Mouse (Mus musculus) ovary, postnatal 14 days (tissue): ENCODE measurements around the gene Fndc3b.

Experiments used
- DNase-seq: peaks from one replicate; pipeline ENCODE4 v3.0.0; 2022; ENCODE audit warnings: low spot score

Fndc3b gene

DNA sequence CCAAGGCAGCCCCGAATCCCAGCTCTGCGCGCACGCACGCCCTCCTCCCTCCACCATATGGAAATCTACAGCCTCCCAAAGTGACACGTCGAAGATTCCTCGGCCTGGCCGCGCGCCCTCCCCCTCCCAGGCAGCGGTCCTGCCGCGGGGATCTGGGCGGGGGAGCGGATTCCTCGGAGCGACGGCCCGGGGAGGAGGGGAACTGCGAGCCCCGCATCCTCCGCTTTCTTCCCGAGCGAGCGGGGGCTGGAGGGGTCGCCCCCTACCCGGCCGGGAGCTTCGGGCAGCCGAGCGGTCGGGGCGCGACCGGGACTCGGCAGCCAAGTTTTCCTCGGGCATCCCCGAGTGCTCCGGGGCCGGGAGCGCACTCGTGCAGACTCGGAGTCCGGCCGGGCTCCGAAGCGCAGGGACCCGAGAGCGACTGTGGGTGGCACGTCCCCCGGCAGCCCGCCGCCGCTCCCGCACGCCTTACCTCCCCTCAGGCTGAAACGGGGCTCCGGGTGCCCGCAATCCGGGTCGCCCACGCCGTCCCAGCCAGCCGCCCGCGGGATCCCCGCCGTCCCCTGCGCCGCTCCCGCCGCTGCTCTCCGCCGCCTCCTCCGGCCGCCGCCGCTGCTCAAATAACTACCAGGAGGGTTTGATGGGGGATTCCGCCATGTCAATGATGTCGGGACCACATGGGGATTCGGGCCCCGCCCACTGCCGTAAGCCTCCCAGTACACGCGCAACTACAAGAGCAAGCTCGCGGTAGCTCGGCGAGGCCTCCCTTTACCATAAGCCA lies at the start of gene Fndc3b:
Gene Fndc3b, minus strand, starts transcription at position 660 of the 781 bp plus-strand sequence.
- peak; percentile 88 for DNase-seq

DNA sequence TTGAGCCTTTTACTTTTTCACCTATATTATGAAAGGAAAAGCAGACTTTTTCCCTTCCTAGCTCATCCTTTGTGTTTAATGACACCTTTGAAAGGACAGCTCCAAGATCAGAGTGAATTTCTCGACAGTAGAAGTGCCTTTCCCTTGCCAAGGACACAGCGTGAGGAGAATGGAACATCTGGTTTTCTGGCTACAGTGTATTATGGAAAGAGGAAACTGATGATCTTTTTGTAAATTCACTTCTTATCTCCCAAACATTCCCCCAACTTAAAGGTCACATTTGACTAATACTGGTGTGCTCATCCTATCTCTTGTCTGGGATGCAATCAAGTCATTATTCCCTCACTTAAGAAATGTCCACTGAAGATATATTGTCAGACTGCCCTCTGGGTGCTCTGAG lies 49.2 kb upstream of the Fndc3b start:
- no peak for DNase-seq

DNA sequence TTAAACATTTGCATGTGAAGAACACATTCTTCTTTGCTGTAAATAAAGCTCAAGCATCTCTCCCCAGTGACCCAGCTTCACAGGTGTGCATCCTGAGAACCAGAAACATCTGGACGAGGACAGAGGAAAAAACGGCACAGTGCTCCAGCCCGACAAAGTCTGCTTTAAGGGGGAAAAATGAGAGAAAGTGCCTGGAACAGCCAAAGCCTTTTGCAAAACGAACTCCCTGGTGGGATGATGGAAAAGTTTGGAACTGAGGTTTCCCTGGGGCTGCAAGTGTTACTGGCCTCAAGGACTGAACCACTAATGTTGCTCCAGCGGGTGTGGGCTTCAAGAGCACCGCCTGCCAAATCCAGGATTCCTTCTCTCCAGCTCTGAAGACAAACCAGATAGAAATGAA lies 47.9 kb upstream of the Fndc3b start:
- DNase-seq: peak; percentile 21

DNA sequence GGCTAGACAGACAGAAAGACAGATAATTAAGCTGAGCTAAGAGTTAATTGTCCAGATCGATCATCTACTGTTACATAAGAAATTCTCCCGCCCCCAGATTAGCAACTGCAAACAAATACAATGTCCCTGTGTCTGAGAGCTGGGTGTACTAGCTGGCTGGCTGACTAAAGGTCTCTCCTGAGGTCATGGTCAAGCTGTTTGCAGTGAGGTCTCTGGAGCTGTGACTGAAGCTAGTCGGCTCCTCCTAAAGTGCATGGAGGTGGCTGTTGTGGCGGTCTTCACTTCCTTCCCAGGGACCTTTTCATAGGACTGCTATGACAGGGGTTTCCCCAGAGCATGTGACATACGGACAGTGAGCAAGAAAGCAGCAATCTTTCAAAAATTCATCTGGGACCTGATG lies 40.5 kb upstream of the Fndc3b start:
- DNase-seq: no peak

DNA sequence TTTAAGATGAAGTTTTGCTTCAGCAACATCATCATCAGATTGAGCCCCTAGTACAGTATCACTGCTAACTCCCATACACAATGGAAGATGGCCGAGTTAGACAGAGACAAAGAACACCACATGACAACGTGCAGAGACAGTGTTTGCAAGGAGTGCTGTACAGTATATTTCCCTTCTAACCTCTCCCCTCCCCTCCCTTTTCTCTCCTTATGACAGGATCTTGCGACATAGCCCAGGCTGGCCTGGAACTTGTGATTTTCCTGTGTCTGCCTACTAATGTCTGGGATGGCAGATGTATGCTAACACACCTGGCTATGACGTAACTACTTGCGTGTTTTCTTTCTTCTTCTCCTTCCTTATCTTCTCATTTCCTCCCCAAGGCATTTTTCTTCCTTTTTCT lies 40.0 kb upstream of the Fndc3b start:
- no peak for DNase-seq

DNA sequence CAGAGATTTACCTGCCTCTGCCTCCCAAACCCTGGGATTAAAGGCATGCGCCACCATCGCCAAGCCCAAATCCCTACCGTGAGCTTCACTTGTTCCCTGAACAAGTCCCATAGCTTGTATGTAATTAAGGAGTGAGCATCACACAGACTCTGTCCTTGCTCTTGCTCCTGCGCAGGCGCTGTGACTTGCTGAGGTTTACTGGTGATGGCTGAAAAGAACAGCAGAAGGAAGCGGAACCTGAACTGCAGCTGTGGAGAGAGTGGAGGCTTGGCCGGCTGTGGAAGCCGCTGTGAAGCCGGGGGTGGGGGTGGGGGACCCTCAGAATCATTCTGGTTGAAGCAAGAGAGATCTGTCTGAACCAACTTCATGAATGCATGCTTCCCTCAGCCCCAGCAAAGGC lies 34.5 kb upstream of the Fndc3b start:
- no peak for DNase-seq

DNA sequence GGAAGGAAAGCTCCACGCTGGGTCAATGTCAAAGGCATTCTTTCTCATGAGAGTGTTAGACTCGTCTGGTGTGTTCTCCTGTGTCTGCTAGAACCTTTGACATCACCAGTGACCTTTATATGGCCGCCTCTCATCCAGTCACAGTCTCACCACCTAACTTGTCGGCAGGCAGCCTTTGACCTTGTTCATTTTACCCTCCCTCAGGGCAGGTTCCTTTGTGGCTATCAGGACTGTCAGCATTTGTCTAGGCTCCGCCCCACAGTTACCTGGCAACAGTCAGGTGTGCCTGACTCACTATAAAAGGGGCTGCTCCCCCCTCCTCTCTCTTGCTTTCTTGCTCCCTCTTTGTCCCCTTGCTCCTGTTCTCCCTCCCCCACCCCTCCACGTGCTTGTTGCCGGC lies 33.6 kb upstream of the Fndc3b start:
- DNase-seq: no peak

DNA sequence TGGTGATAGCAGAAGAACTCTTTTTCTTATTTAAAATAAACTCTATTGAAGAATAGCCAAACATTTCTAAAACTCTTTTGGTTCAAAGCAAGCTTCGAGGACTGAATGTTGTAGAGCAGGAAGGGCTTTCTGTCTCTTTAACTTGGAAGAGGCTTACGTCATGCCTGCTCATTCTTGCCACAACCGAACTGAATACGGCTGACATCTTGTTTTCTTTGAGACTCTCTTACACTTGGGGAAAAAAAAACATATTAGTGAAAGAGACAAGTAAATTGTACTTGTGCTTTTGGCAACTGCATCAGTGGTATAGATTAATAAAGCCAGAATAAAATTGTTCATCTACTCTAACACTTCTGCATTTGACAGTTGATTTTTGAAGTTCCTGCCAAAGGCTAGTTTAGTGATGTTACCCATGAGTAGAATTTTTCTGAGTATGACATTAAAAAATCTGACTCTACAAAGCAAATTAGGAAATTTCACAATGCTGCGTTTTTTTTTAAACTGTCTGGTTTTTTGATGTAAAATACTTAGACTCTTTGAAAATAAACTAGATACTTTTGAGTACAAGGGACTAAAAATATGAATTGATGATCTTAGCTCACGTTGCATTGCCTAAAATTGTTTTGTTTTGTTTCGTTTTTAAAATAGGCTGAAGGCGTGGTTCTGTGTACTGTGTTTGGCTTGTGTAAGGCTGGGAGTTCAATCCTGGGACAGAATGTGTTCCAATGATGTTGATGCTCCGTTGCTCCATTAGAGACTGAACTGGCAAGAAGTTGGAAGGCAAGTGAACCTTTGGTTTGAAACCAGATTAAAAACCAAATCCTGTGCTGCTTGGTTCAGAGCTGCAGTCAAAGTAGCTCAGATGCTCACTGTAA lies 32.4 kb upstream of the Fndc3b start:
- no peak for DNase-seq

DNA sequence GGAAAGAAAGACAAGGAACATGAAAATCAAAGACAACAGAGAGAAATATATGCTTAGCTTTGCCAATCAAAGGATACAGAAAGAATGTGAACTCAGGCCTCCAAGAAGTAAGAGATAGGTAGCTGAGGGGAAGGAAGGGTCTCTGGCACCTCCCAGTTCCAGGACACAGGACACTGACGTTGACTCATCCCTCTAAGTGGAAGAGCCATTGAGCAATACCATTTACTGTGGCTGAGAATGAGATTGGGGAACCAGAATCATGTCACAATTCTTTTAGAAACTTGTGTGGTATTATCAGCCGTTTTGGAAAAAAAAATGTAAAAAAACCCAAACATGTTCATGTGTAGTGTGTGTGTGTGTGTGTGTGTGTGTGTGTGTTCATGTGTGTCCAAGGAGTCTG lies 31.0 kb upstream of the Fndc3b start:
- no peak for DNase-seq

DNA sequence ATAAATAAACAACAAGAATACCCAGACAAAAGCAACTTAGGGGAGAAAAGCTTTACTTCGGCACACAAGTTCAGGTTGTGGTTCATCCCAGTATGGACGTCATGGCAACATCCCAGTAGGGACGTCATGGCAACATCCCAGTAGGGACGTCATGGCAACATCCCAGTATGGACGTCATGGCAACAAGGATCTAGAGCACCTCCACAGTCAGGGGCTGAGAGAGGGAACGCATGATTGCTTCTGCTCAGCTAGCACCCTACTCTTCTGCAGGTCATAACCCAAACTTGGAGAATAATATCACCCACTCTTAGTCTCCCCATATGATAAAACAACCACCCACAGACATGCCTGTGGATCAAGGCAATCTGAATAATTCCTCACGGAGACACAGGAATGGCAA lies 29.0 kb upstream of the Fndc3b start:
- DNase-seq: no peak

DNA sequence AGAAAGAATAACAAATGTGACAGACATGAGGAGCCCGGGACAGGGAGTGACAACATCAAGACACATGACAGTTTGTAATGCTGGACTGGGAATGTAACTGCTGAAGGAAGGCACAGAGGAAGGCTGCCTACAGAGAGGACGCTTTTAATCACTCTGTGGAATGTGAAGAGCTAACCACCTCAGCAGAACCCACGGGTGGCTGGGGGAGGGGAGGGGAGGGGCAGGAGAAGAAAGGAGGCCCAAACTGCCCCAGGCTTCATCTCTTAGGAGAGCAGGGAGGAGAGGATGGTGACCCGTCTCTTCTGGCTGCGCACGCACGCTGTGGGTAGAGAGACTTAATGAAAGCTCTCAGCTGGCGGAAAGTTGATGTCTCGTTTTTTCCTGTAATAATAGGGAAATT lies 25.1 kb upstream of the Fndc3b start:
- DNase-seq: no peak

DNA sequence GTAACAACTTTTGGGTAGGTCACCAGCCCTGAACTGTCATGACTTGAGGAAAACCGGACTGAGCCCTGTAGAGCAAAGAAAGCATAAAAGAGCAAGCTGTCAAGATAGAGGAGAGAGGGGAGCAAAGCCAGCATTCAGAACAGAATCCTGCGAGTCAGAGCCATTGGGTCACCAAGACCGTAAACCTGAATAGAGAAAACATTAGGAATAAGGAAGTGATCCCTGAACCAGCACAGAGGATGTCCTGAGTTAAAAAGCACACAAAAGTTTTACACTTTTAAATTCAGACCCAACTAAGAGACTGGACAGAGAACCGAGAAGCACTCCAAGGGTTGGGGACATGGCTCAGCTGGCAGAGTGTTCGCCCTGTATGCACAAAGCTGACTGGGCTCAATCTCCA lies 24.0 kb upstream of the Fndc3b start:
- DNase-seq: no peak

DNA sequence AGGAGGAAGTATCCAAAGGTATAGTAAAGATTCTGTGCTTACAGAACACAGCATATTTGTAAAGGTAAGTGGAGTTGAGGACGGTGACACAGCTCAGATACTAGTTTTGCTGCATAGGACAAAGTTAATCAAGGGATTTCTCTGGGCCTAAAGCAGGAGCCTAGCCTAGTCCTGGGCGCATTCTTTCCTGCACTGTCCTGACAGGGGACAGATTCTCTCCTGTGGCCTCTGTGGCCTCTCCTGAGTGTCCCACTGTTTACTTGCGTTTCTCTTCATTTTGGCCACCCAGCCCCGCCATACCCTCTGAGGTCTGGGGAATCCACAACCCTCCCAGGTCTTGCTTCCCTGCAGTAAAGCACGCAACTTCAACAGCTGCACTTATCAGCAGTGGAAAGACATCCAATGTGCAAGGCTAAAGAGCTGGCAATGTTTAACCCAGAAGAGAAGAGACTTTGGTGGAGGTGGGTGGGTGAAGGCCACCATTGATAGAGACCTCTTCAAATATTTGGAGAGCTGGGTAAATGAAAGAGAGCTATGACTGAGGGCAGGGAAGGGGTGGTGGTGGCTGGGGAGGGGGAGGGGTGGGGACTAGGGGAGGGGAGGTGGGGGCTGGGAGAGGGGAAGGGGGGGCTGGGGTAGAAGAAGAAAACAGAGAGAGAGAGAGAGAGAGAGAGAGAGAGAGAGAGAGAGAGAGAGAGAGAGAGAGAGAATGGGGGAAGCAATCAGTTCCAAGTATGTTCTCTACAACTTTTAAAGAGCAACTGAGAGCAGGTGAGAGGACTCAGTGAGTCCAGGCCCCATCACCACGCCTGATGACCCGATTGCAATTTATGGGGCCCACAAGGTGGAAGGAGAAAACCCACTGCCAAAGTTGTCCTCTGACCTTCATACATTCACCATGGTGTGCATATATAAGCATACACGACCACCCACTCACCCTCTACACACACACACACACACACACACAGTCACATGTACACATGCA lies 18.0 kb upstream of the Fndc3b start:
- DNase-seq: no peak

DNA sequence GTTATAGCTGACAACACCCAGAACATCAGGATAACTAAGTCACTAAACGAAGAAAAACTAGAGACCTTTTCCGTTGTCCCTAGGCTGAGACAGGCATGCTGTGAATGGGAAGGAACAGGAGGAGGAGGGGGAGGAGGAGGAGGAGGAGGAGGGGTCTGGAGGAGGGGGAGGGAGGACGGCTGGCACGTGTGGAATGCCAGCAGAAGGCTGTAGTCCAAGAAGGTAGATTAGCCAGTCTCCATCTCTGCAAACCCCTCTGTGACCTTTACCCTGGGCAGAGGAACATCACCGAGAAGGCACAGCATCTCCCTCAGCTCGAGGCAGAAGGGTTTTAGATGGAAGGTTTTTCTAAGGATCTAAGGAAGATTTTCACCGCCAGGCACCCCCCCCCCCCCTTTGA lies 17.1 kb upstream of the Fndc3b start:
- DNase-seq: no peak

DNA sequence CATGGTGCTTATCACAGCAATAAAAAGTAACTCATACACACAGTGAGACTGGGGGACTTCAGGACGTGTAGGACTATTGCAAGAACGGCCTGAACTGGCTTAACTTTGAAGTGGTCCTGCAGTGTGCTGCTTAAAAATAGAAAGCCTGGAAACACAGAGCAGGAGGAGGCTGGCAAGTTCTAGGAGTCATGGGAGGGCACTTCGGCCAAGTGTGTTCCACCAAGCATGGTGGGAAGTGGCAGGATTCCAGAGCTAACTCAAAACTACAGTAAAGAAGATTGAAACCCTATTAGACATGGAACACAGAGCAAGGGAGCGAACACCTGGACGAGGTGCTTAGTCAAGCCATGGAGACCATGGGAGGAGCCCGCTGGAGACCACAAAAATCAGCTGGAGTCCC lies 14.6 kb upstream of the Fndc3b start:
- DNase-seq: no peak

DNA sequence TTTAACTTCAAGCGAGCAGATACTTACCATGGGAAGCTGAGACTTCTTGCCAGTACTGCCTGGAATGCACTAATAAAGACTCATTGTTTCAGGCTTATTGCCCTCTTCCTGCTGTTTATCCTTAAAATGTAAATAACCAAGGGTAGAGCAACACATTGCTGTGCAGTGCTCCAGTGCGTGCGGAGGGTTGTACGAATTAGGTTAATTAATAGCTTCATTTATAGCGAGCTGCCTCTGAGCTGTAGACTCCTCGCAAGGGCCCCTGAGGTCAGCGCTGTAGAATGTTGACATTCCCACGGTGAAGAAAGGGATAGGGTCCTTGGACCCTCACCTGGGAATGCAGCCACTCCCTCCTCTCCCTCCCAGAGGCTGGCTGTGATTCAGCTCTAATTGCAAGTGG lies 13.1 kb upstream of the Fndc3b start:
- no peak for DNase-seq

DNA sequence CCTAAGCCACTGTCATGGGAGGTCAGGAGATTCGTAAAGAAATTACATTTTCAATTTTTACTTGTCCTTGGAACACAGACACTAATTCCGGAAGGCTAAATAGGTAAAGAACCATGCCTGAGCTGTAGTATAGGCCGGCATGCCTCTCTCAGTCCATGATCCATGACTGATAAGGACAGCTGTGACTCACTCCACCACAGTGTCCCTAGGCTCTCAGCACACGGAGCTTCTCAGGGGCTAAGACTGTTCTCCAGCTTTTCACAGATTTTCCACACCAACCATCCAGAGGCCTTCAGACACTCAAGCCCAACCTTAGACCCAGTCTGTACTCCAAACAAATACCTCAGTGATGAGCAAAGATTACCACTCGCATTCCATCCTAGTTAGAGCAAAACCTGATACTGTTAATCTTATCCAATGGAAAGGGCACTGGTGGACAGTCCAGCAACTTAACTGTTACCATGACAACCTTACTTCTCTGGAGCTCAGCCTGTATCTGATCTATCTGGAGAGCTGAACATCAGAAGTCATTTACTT lies 7.8 kb upstream of the Fndc3b start:
- no peak for DNase-seq

DNA sequence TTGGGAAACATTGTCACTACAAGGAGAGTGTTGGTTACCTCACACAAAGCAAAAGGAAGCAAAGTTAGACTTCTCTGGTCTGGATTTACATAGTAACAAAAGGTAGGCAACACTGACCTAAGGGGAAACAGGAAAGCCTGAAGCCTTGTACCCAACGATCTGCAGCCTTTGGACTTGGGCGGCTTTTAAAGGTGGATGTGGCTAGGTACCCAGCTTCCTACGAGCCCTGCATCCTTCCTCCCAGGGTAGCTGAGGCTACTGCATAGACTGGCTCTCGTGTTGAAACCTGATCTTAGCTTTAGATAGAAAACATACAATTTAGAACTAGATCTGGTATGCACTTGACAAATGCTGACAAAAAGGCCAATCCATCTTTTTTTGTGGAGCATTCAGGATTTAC lies 2.9 kb upstream of the Fndc3b start:
- no peak for DNase-seq

DNA sequence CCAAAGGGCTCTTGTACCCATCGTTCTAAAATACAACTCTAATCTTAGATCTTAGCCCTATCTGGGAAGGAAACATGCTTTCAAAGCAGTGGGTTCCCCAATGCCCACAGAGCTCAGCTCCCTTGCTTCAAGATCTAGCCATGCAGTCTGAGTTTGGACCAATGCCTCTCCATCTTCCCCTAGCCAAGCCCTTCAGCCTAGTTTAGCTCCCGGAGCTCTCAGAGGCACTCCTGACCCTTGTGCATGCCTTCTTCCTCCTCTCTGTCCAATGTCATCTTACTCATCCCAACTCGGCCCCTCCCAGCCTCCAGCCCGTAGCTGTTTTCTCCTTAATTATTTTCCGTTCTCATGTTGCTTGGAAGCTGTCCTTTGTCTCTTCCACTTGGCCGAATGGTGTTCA lies 1.3 kb upstream of the Fndc3b start:
- no peak for DNase-seq

DNA sequence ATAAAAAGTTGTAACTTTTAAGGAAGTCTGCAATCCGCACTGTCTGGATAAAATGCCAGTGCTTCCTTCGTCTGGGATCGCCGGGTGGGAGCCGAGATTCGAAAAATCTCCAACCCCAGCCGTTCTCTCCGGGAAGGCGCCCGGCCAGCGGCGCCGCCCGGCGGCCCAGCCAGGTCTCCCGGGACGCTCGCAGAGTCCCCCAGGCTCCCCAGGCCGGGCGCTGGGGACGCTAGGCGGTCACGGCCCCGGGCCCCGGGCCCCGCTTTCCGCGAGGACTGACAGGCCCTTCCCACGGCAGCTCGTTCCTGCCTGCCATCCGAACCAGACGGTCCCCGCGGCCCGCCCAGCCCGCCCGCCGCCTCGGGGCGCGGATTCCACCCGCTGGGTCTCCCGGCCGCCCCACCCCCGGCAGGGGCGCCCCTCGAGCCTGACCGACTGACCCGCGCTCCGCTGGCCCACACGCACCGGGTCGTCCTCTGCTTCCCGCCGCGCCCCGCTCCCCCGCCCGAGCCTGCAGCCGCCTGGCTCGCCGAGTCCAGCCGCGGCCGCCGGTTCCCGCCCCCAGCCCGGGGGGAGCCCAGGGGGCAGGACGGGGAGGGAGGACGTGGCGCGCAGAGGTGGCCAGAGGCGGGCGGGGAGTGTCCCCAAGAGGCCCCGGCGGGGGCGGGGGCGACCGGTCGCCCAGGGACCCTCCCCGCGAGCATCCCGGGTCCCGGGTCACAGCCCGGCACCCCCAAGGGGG lies 1.0 kb downstream of the Fndc3b start:
- DNase-seq: peak; percentile 59
